Mouse (Mus musculus): ENCODE results near the gene Cfap221. TPM values are rescaled to one million over a fixed set of nuclear protein-coding genes. Genes with fewer than 3 reads are reported as not detected.
A peak's percentile ranks its signal among the peaks of the same experiment; 100 is the strongest.

Gene Cfap221
- total RNA-seq, 2 experiments from 2014 or later, result 0.28 to 0.29 TPM

GRCm38 (mm10) chr1:119916823-119917371 is 80.1 kb downstream of the Cfap221 start:
- no peak for DNase-seq (ENCODE audit: low spot score in 2 of 2)
- H3K4me3 ChIP-seq, result no peak overlapping the region
- H3K27ac ChIP-seq, result no peak overlapping the region
- TF ChIP-seq CTCF (conservative IDR thresholded peaks at IDR 0.05), result no peak

- peak within 1 kb of the TSS; percentile 77 for H3K27ac ChIP-seq
- DNase-seq (ENCODE audit: low spot score in 2 of 2), result peak; percentile 88 to 89
- TF ChIP-seq CTCF (conservative IDR thresholded peaks at IDR 0.05), result no peak
- peak within 1 kb of the TSS; percentile 61 for H3K4me3 ChIP-seq
Observed at GRCm38 (mm10) chr1:119912953-119913814, 83.8 kb downstream of the Cfap221 start, which contains the start of gene Tmem177. Gene Tmem177, minus strand, starts transcription at chr1:119913208.

- no peak for DNase-seq (ENCODE audit: low spot score in 2 of 2)
- Histone ChIP-seq H3K27ac (no peak overlapping the region), H3K4me3 (no peak overlapping the region)
- TF ChIP-seq CTCF (conservative IDR thresholded peaks at IDR 0.05), result no peak
Observed at GRCm38 (mm10) chr1:119907206-119907748, 89.8 kb downstream of the Cfap221 start.

GRCm38 (mm10) chr1:119903231-119903620 is 93.8 kb downstream of the Cfap221 start:
- Histone ChIP-seq H3K4me3 (no peak overlapping the region), H3K27ac (no peak overlapping the region)
- no peak for TF ChIP-seq CTCF (conservative IDR thresholded peaks at IDR 0.05)
- DNase-seq (ENCODE audit: low spot score in 2 of 2), result no peak

GRCm38 (mm10) chr1:119902551-119903230 is 94.3 kb downstream of the Cfap221 start:
- DNase-seq (ENCODE audit: low spot score in 2 of 2), result peak in 1 of 2 experiments; percentile 19
- no peak overlapping the region for H3K4me3 ChIP-seq
- H3K27ac ChIP-seq, result no peak overlapping the region

GRCm38 (mm10) chr1:119899195-119900123 is 97.6 kb downstream of the Cfap221 start:
- Histone ChIP-seq H3K4me3 (no peak overlapping the region), H3K27ac (no peak overlapping the region)
- no peak for TF ChIP-seq CTCF (conservative IDR thresholded peaks at IDR 0.05)
- DNase-seq (ENCODE audit: low spot score in 2 of 2), result peak; percentile 49 to 78

More at GRCm38 (mm10) chr1:119902551-119903230, 94.3 kb downstream of the Cfap221 start:
- no peak for TF ChIP-seq CTCF (conservative IDR thresholded peaks at IDR 0.05)

- TF ChIP-seq CTCF (conservative IDR thresholded peaks at IDR 0.05), result peak; percentile 91
- DNase-seq (ENCODE audit: low spot score in 2 of 2), result peak; percentile 37 to 69
- no peak overlapping the region for H3K4me3 ChIP-seq
- no peak overlapping the region for H3K27ac ChIP-seq
Observed at GRCm38 (mm10) chr1:119894936-119895335, 102.1 kb downstream of the Cfap221 start.

GRCm38 (mm10) chr1:119893600-119893999 is 103.4 kb downstream of the Cfap221 start:
- TF ChIP-seq CTCF (conservative IDR thresholded peaks at IDR 0.05), result no peak
- no peak overlapping the region for H3K27ac ChIP-seq
- DNase-seq (ENCODE audit: low spot score in 2 of 2), result no peak

GRCm38 (mm10) chr1:119892933-119893332 is 104.1 kb downstream of the Cfap221 start:
- no peak overlapping the region for H3K27ac ChIP-seq
- DNase-seq (ENCODE audit: low spot score in 2 of 2), result no peak
- H3K4me3 ChIP-seq, result no peak overlapping the region
- peak; percentile 21 for TF ChIP-seq CTCF (conservative IDR thresholded peaks at IDR 0.05)

More at GRCm38 (mm10) chr1:119893600-119893999, 103.4 kb downstream of the Cfap221 start:
- no peak overlapping the region for H3K4me3 ChIP-seq

- no peak for TF ChIP-seq CTCF (conservative IDR thresholded peaks at IDR 0.05)
Observed at GRCm38 (mm10) chr1:119891865-119892264, 105.2 kb downstream of the Cfap221 start.

GRCm38 (mm10) chr1:119891149-119891548 is 105.9 kb downstream of the Cfap221 start:
- TF ChIP-seq CTCF (conservative IDR thresholded peaks at IDR 0.05), result no peak
- DNase-seq (ENCODE audit: low spot score in 2 of 2), result peak; percentile 37 to 67
- H3K27ac ChIP-seq, result peak overlapping the region; percentile 62

More at GRCm38 (mm10) chr1:119891865-119892264, 105.2 kb downstream of the Cfap221 start:
- Histone ChIP-seq H3K27ac (peak overlapping the region; percentile 62; the same call in 1 of the 2 replicates), H3K4me3 (no peak overlapping the region)
- DNase-seq (ENCODE audit: low spot score in 2 of 2), result no peak

GRCm38 (mm10) chr1:119889347-119889746 is 107.7 kb downstream of the Cfap221 start:
- no peak overlapping the region for H3K4me3 ChIP-seq
- no peak for DNase-seq (ENCODE audit: low spot score in 2 of 2)
- no peak for TF ChIP-seq CTCF (conservative IDR thresholded peaks at IDR 0.05)
- no peak overlapping the region for H3K27ac ChIP-seq

More at GRCm38 (mm10) chr1:119891149-119891548, 105.9 kb downstream of the Cfap221 start:
- no peak overlapping the region for H3K4me3 ChIP-seq
